Mouse (Mus musculus) liver, embryonic 12.5 days (tissue): ENCODE measurements around the gene Bcat2. TPM values are rescaled to one million over a fixed set of nuclear protein-coding genes. Genes with fewer than 3 reads are reported as not detected.

Experiments
- ATAC-seq: fragments of 200-750 bp; cut with Nextera tagmentation; 2 replicates; pipeline ENCODE4 v1.8.0; 2017; ENCODE audit warnings: moderate number of reproducible peaks, mild to moderate bottlenecking, moderate library complexity
- H3K27ac ChIP-seq: fragments of 300-500 bp; sonication (generic); 2 replicates; pipeline ENCODE4 v1.5.1; 2016; ENCODE audit warnings: mild to moderate bottlenecking
- H3K27me3 ChIP-seq: fragments of 300-500 bp; sonication (generic); replicated peaks from 2 replicates; pipeline ENCODE4 v1.6.1; 2016; ENCODE audit warnings: mild to moderate bottlenecking, moderate library complexity
- H3K36me3 ChIP-seq: fragments of 300-500 bp; sonication (generic); 2 replicates; pipeline ENCODE4 v1.6.1; 2016; ENCODE audit warnings: mild to moderate bottlenecking, moderate library complexity
- H3K4me1 ChIP-seq: fragments of 300-500 bp; sonication (generic); 2 replicates; pipeline ENCODE4 v1.6.1; 2016
- H3K4me2 ChIP-seq: fragments of 300-500 bp; sonication (generic); 2 replicates; pipeline ENCODE4 v1.6.1; 2016; ENCODE audit warnings: mild to moderate bottlenecking, moderate library complexity
- H3K4me3 ChIP-seq: fragments of 300-500 bp; sonication (generic); 2 replicates; pipeline ENCODE4 v1.5.1; 2016; ENCODE audit warnings: mild to moderate bottlenecking, moderate library complexity
- H3K9ac ChIP-seq: fragments of 300-500 bp; sonication (generic); 2 replicates; pipeline ENCODE4 v1.6.1; 2016; ENCODE audit warnings: mild to moderate bottlenecking, moderate library complexity
- H3K9me3 ChIP-seq: fragments of 300-500 bp; sonication (generic); replicated peaks from 2 replicates; pipeline ENCODE4 v1.6.1; 2016; ENCODE audit warnings: mild to moderate bottlenecking, moderate library complexity
- WGBS: fragments of 180-500 bp; shearing (Covaris S2); methylation state at CpG from one replicate; pipeline ENCODE4 v1.1.7; 2016; ENCODE audit not compliant: insufficient replicate concordance; 5-methylcytosine and 5-hydroxymethylcytosine counted together
- polyA plus RNA-seq: library from polyadenylated mRNA; unstranded; fragments of >200 nt; fragmentation: Nextera tagmentation; extraction: Ambion mirVana; gene quantifications from 2 replicates; pipeline ENCODE4 v1.2.1, GENCODE M21; 2016

Bcat2 gene
- polyA plus RNA-seq, 1 experiment from 2014 or later = 54.7 TPM

DNA sequence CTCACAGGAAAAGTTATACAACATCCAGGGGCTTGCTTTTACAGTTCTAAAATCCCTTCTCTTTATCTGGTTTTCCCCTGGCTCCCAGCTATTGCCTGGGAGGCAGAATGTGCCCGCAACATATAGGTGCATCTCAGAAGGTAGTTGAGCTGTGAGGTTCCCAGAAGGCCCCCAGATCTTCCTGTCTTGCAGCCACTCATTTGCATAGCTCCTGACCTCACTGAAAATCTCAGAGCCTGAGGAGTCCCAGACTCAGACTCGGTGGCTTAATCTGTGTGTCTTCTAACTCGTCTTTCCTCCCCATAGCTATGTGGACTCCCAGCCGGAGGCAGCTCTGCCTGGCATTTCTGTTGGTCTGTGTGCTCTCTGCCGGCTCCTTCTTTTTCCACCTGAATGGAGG, 48.4 kb downstream of the Bcat2 start:
- ATAC-seq = no peak
- no peaks in the 10 kb centered on the region for H3K4me1 ChIP-seq
- 60% methylated on average over 5 of the region's 5 CpGs for WGBS
- peaks cover 53% of the 10 kb centered on the region for H3K27me3 ChIP-seq
- no peak overlapping the region for H3K4me2 ChIP-seq
- H3K4me3 ChIP-seq = no peak overlapping the region
- H3K9me3 ChIP-seq = no peaks in the 10 kb centered on the region
- H3K27ac ChIP-seq = no peak overlapping the region
- no peaks in the 10 kb centered on the region for H3K36me3 ChIP-seq
- no peak overlapping the region for H3K9ac ChIP-seq

DNA sequence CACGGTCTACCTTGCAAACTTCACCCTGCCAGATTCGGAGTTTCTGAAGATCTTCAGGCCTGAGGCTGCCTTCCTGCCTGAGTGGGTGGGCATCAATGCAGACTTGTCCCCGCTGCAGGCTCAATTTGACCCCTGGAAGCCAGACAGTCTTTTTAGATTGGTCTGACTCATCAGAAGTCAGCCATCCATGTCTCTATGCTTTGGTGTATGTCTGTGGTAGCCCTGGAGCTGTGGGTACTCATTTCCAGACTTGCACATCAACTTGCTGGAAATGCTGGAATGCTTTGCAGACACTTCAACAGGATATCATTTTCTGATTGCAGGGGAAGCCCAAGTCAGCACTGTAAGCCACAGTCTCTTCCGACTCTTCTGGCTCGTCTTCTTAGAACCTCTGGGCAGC, 49.6 kb downstream of the Bcat2 start:
- H3K27ac ChIP-seq = no peak overlapping the region
- H3K4me1 ChIP-seq = no peaks in the 10 kb centered on the region
- peaks cover 61% of the 10 kb centered on the region for H3K27me3 ChIP-seq
- H3K4me2 ChIP-seq = no peak overlapping the region
- no peak overlapping the region for H3K9ac ChIP-seq
- no peaks in the 10 kb centered on the region for H3K9me3 ChIP-seq
- no peaks in the 10 kb centered on the region for H3K36me3 ChIP-seq
- no peak for ATAC-seq
- H3K4me3 ChIP-seq = no peak overlapping the region
- WGBS = 61% methylated on average over 5 of the region's 5 CpGs

DNA sequence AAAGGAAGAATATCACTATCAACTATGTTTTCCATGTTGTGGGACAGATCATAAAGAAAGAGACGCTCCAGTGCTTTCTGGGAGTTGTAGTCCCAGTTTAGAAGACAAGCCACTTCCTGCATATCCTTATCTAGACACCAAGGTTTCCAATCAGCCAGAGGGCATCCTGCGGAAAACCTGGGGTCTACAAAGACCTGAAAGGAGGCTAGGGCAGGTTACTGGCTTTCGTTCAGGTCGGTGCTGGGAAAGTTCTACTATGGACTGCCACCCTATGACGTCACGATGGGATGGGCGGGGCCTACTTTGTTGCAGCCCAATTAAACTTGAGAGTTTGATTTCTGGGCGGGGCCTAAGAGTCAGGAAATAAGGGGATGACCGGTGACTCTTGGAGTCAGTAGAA, 51.5 kb downstream of the Bcat2 start, which contains the start of gene Izumo1:
TSS of gene Izumo1 (plus strand) at position 369 of the 400 bp plus-strand sequence.
- Histone ChIP-seq H3K27ac (no peak within 1 kb of the TSS), H3K36me3 (no peaks in the 10 kb centered on the region), H3K9me3 (no peaks in the 10 kb centered on the region), H3K4me2 (peak within 1 kb of the TSS; percentile 31), H3K4me1 (no peaks in the 10 kb centered on the region), H3K9ac (no peak within 1 kb of the TSS), H3K27me3 (peaks cover 60% of the 10 kb centered on the region), H3K4me3 (no peak within 1 kb of the TSS)
- 19% methylated on average over 9 of the region's 9 CpGs for WGBS
- ATAC-seq = no peak

DNA sequence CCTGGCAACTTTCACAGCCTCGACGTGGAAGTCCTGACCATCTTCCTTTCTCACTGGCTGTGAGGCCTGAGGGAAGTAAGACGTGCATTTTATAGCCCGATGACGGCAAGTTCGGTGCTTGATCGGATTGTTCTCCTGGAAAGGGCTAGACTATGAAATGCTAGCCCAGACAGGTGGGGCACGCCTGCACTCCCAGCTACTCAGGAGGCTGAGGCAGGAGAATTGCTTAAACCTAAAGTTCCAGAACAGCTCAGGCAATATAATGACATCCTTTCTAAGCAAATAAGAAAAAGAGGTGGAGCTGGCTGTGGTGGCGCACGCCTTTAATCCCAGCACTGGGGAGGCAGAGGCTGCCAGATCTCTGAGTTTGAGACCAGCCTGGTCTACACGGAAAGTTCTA, 53.6 kb downstream of the Bcat2 start:
- Histone ChIP-seq H3K36me3 (no peaks in the 10 kb centered on the region), H3K9ac (no peak overlapping the region), H3K27me3 (peaks cover 61% of the 10 kb centered on the region), H3K27ac (no peak overlapping the region), H3K9me3 (no peaks in the 10 kb centered on the region), H3K4me3 (no peak overlapping the region), H3K4me1 (peaks cover 8% of the 10 kb centered on the region), H3K4me2 (no peak overlapping the region)
- WGBS = 78% methylated on average over 11 of the region's 11 CpGs
- no peak for ATAC-seq

DNA sequence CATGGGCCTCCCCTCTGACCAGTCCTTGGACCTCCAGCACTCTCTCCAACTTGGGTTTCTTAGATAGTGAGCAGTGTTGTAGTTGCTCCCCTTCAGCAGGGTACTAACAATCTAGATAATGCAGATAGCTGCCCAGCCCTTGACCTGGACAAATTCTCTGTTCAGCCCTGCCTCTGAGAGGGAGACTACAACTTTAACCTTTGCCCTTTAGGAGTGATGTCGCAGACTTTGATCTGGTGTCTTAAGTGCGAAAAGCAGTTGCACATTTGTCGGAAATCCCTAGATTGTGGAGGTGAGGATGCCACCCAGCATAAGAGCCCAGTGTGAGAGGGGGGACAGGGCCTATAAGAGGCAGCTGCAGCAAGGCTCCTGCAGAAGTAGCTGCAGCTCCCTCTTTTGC, 54.8 kb downstream of the Bcat2 start:
- Histone ChIP-seq H3K4me1 (peaks cover 15% of the 10 kb centered on the region), H3K9me3 (no peaks in the 10 kb centered on the region), H3K36me3 (no peaks in the 10 kb centered on the region), H3K9ac (no peak overlapping the region), H3K27me3 (peaks cover 61% of the 10 kb centered on the region), H3K4me3 (no peak overlapping the region), H3K4me2 (no peak overlapping the region), H3K27ac (no peak overlapping the region)
- 65% methylated on average over 3 of the region's 3 CpGs for WGBS
- ATAC-seq = no peak

DNA sequence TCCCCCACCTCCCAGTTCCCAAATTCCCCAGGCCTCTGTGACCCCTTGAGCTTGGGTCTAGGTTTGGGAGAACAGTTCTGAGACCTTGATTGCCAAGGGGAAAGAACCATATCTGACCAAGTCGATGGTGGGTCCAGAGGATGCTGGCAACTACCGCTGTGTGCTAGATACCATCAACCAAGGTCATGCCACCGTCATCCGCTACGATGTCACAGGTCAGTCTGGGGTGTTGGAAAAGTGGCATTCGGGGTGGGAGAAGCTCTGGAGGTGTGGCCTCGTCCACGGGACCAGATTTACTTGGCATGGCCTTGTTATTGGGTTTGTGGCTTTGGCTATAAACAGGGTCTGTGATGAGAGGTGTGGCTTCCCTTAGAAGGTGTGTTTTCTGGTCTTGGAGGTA, 55.5 kb downstream of the Bcat2 start:
- Histone ChIP-seq H3K4me1 (peaks cover 15% of the 10 kb centered on the region), H3K27ac (no peak overlapping the region), H3K4me3 (no peak overlapping the region), H3K9me3 (no peaks in the 10 kb centered on the region), H3K36me3 (no peaks in the 10 kb centered on the region), H3K4me2 (no peak overlapping the region), H3K9ac (no peak overlapping the region), H3K27me3 (peaks cover 68% of the 10 kb centered on the region)
- no peak for ATAC-seq
- WGBS = 68% methylated on average over 8 of the region's 8 CpGs

DNA sequence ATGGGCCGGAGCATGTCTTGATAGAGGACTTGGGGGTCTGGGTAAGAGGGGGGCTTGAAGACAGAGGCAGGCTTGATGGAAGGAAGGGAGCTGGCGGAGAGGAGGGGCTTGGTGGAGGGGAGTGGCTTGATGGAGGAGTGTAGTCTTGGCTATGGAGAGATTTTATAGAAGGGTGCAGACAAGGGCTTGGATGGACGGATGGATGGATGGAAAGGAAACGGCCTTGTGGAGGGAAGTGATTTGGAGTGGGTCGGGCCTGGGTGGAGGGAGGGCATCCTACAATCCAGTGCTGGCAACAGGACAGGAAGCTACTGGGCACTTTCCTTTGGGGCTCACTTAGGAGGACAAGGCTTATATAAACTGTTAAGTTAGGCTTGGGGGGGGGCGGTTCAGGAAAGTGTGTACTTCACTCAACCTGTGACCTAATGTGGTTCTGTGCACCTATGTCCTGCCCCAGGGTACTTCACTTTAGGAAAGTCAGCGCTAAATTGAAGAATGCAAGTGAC, 56.7 kb downstream of the Bcat2 start:
- no peaks in the 10 kb centered on the region for H3K36me3 ChIP-seq
- peak overlapping the region; percentile 27; the same call in 1 of the 2 replicates for H3K27ac ChIP-seq
- no peak for ATAC-seq

DNA sequence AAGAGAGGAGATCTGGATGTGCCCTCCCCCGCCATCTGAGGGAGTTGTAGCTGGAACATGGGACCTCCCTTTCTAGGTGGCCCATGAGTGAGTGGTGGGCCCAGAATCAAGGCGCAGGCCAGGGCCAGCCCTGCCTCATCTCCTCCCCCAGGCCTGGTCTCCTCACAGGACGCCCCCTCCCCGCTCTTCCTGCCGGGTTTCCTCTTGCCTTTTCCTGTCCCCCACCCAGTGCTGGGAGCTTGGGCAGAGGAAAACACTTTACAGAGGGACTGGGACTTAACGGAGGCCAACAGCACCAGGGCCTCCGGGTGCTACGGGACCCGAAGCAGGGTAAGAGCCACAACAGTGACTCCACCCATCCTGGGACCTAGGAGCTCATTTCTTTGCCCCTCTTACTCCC, 57.3 kb downstream of the Bcat2 start, which contains the start of gene Rasip1:
TSS of gene Rasip1 (plus strand) at position 228 of the 400 bp plus-strand sequence.
- H3K27ac ChIP-seq = peak within 1 kb of the TSS; percentile 42
- H3K27me3 ChIP-seq = peaks cover 78% of the 10 kb centered on the region
- peaks cover 16% of the 10 kb centered on the region for H3K4me1 ChIP-seq
- H3K36me3 ChIP-seq = no peaks in the 10 kb centered on the region
- H3K4me3 ChIP-seq = peak within 1 kb of the TSS; percentile 59
- peak within 1 kb of the TSS; percentile 61 for H3K9ac ChIP-seq
- ATAC-seq = 0 out of 2 replicates have a peak, but pooled peaks have one; percentile 19
- peak within 1 kb of the TSS; percentile 83 for H3K4me2 ChIP-seq
- no peaks in the 10 kb centered on the region for H3K9me3 ChIP-seq
- WGBS = 34% methylated on average over 9 of the region's 9 CpGs

More for the DNA sequence above, 56.7 kb downstream of the Bcat2 start:
- no peaks in the 10 kb centered on the region for H3K9me3 ChIP-seq
- no peak overlapping the region for H3K4me3 ChIP-seq
- WGBS = 54% methylated on average over 7 of the region's 7 CpGs
- H3K9ac ChIP-seq = no peak overlapping the region
- H3K4me1 ChIP-seq = peaks cover 15% of the 10 kb centered on the region
- H3K27me3 ChIP-seq = peaks cover 75% of the 10 kb centered on the region
- no peak overlapping the region for H3K4me2 ChIP-seq

DNA sequence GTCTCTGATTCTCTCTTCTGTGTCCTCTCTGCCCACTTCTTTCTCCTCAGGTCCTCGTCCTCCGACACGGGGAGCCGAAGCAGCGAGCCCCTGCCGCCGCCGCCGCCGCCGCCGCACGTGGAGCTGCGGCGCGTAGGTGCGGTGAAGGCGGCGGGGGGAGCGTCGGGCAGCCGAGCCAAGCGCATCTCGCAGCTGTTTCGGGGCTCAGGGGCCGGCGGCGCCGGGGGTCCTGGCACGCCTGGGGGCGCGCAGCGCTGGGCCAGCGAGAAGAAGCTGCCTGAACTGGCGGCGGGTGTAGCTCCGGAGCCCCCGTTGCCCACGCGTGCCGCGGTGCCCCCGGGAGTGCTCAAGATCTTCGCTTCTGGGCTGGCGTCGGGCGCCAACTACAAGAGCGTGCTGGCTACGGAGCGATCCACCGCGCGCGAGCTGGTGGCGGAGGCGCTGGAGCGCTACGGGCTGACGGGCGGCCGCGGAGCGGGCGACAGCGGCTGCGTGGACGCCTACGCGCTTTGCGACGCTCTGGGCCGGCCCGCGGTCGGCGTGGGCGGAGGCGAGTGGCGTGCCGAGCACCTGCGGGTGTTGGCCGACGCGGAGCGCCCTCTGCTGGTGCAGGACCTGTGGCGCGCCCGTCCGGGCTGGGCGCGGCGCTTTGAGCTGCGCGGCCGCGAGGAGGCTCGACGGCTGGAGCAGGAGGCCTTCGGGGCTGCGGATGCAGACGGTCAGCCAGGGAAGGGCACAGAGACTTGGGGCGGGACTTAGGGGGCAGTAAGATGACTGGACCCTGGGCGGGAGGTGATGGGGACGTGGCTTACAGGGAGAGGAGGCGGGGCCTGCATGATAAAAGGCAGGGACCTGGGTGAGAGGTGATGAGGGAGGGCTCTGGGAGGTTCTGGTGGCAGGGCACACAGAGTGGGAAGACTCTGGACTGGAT, 58.7 kb downstream of the Bcat2 start:
- peaks cover 21% of the 10 kb centered on the region for H3K4me1 ChIP-seq
- H3K36me3 ChIP-seq = no peaks in the 10 kb centered on the region
- peak overlapping the region; percentile 83 for H3K4me2 ChIP-seq
- ATAC-seq = peak; percentile 57
- no peak overlapping the region for H3K27ac ChIP-seq
- H3K9ac ChIP-seq = peak overlapping the region; percentile 61
- WGBS = 1% methylated on average over 101 of the region's 105 CpGs
- peak overlapping the region; percentile 59 for H3K4me3 ChIP-seq
- H3K9me3 ChIP-seq = no peaks in the 10 kb centered on the region
- peaks cover 90% of the 10 kb centered on the region for H3K27me3 ChIP-seq

DNA sequence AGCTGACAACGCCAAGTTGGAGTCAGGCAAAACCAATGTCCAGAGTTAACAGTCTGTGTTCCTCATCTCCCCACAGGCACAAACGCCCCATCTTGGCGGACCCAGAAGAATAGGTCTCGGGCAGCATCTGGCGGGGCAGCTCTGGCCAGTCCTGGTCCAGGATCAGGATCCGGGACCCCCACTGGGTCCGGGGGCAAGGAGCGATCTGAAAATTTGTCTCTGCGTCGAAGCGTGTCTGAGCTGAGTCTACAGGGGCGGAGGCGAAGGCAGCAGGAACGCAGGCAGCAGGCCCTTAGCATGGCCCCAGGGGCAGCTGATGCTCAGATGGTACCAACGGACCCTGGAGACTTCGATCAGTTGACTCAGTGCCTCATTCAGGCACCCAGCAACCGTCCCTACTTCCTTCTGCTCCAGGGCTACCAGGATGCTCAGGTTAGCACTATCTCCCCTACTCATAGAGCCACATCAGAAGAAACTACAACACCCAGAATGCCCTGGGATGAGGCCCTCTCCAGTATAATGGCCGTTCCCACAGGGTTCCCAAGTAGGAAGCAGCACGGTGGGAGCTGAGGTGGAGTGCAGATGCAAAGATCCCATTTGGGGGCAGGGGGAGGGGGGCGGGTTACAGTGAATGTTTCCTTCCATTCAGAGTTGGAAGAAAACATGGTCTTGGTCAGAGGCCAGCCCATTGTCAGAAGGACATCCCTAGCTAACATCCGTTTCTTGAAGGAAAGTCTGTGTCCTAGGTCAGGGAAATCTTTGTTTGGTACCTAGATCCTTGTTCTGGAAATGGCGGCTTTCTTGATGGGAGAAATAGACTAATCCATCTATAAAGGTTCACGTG, 60.3 kb downstream of the Bcat2 start:
- Histone ChIP-seq H3K9me3 (no peaks in the 10 kb centered on the region), H3K36me3 (no peaks in the 10 kb centered on the region), H3K4me3 (no peak overlapping the region), H3K9ac (no peak overlapping the region), H3K4me2 (no peak overlapping the region), H3K4me1 (peaks cover 24% of the 10 kb centered on the region), H3K27me3 (peaks cover 77% of the 10 kb centered on the region), H3K27ac (no peak overlapping the region)
- WGBS = 66% methylated on average over 23 of the region's 23 CpGs
- ATAC-seq = no peak

DNA sequence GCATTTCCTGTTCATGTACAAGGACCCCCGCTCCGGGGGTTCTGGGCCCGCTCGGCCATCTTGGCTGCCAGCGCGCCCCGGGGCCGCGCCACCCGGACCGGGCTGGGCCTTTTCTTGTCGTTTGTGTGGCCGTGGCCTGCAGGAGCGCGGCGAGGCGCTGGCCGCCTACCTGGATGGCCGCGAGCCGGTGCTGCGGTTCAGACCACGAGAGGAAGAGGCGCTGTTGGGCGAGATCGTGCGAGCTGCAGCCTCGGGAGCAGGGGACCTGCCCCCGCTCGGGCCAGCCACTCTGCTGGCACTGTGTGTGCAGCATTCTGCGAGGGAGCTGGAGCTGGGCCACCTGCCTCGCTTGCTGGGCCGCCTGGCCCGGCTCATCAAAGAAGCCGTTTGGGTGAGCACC, 62.5 kb downstream of the Bcat2 start:
- Histone ChIP-seq H3K9ac (no peak overlapping the region), H3K36me3 (peaks cover 6% of the 10 kb centered on the region; the same call in 1 of the 2 replicates), H3K4me2 (peak overlapping the region; percentile 42), H3K9me3 (no peaks in the 10 kb centered on the region), H3K27me3 (peaks cover 55% of the 10 kb centered on the region), H3K4me3 (no peak overlapping the region), H3K27ac (no peak overlapping the region), H3K4me1 (peaks cover 21% of the 10 kb centered on the region)
- WGBS = 48% methylated on average over 31 of the region's 35 CpGs
- ATAC-seq = no peak
